Mouse (Mus musculus) gastrocnemius, adult 18-20 months (tissue): ENCODE measurements around the gene Mapk11. TPM values are rescaled to one million over a fixed set of nuclear protein-coding genes. Genes with fewer than 3 reads are reported as not detected.

ENCODE experiments used
- DNase-seq: peaks from one replicate; pipeline ENCODE4 v3.0.0; 2021; ENCODE audit warnings: low spot score
- total RNA-seq, 2 experiments: library from RNA; stranded (reverse); gene quantifications; 2 replicates each; pipeline ENCODE4 v1.2.3; 2021

Gene Mapk11
- total RNA-seq, 2 experiments from 2014 or later = 0.89 to 1.9 TPM

GRCm38 (mm10) chr15:89174889-89175339, 25.5 kb upstream of the Mapk11 start:
- no peak for DNase-seq

DNA sequence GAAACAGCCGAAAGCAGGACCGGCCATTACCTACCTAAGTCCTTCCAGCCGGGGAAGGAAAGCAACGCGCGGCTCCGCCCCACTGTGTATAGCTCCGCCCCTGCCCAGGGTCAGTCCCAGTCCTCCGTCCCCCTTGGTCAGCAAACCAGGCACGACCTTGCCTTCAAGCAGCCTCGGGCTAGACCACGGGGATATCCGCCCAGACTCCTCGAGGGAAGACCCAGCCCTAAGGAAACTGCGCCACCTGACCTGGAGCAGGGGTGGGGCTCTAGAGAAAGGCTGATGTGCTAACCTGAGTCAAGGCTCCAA, 24.4 kb upstream of the Mapk11 start:
- no peak for DNase-seq

DNA sequence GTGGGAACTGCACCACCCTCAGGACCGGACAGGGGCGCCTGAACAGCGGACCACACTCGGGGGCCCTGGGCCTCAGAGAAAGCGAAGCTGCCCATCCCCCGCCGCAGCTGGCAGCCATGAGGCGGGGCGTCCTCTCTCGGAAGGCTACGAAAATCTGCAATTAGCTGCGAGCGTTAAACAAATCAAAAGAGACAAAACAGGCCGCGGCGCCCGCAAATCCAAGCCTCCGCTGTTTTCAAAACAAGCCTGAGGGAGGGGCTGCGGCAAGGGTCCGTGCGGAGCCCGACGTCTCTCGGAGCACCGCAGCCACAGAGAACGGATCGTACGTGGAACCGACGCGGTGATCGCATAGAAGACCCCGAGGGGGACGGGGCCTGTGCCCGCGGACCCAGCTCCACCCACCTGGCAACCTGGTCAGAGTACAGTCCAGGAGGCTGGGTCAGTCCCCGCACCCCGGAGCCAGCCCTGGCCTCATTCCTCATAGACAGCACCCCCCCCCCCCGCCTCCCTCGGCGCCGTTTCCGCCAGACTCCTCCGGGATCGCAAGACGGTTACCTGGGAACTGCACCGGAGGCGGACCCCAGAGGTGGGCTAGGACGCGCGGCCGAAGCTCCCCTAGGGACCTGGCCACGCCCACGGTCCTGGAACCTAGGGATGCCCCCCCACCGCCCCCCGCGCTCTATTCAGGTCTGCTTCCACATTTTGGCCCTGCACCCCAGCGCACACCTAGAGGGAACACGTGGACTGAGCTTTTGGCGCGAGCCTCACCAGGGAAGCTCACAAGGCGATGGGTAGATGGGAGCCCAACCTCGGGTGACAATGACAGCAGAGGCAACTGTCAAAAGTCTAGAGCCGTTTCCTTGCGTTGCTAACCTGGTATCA, 23.8 kb upstream of the Mapk11 start:
- DNase-seq = no peak

- no peak for DNase-seq
Measured at GRCm38 (mm10) chr15:89172276-89172935, 23.0 kb upstream of the Mapk11 start.

GRCm38 (mm10) chr15:89171526-89172051, 22.2 kb upstream of the Mapk11 start:
- no peak for DNase-seq

GRCm38 (mm10) chr15:89170102-89170501, 20.7 kb upstream of the Mapk11 start:
- DNase-seq = no peak

GRCm38 (mm10) chr15:89169431-89169830, 20.0 kb upstream of the Mapk11 start:
- peak; percentile 81 for DNase-seq

DNA sequence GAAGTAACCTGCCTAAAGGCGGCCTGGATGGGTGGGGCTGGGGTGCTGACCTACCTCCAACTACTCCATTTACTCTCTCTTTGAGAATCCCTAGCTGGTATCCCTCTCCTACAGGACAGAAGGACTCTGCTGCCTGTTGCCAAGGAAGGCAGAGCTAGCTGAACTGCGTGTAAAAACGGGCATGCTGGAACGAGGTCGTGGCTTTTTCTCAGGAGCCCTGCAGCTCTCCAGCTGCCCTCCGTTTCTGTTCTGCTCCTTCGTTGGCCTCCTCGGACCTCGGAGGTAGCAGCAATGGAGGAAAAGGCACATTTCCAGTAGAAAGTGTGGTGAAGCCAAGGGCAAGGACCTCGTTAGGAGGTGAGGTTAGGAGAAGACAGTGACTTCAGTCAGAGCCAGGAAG, 19.5 kb upstream of the Mapk11 start:
- no peak for DNase-seq

DNA sequence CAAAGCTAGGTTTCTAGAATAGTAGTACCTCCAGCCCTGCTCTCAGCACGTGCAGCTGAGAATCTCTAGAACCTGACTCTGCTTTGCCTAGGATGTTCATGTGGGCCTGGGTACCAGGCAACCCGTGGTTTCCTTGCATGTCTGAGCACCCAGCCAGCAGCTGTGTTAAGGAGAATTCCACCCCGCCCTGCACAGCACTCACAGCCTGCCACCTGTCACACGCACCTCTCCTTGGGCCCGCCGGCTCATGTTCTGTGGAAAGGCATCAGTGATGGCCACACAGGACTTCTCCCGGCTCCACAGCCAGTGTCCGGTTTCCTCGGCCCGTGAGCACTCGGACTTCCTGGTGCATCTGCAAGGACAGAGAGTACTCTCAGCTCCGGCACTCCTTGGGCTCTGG, 16.1 kb upstream of the Mapk11 start:
- DNase-seq = no peak

- no peak for DNase-seq
Measured at GRCm38 (mm10) chr15:89161397-89161796, 12.0 kb upstream of the Mapk11 start.

GRCm38 (mm10) chr15:89158516-89158915, 9.1 kb upstream of the Mapk11 start:
- no peak for DNase-seq

DNA sequence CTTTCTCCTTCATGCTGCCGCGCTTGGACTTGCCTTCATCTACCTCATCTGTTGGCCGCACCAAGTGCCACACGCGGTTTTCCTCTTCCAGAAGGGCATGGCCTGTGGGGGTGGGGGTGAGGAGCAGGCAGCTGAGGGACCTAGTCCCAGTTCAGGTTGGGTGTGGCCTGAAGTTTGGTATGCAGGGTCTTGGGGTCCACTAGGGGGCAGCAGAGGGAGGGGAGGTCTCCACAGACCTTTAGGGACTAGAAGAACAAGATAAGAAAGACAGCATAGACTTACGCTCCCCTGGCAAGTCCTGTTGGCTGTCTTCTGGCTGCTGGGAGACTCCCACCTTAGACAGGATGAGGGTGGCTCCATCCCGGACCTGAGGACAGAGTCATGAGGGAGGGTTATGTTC, 8.5 kb upstream of the Mapk11 start:
- DNase-seq = peak; percentile 81

- no peak for DNase-seq
Measured at GRCm38 (mm10) chr15:89152312-89152711, 2.9 kb upstream of the Mapk11 start.

DNA sequence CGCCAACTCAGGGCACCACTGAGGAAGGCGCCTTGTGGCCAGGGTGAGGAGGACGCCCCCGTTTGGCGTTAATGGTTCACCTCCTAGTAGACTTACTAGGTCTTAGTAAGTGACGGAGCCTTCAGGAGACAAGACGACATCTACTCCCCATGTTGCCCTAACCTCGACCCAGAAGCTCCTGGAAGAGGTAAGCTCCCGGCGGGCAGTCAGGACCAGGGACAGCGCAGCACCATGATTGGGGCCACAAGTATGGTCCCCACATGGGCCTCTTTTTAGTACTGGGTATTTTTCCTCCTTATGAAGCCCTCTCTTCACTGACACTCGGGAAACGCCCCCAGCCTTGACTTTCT, 588 bp upstream of the Mapk11 start:
- DNase-seq = no peak

GRCm38 (mm10) chr15:89148496-89149270, 745 bp downstream of the Mapk11 start:
- DNase-seq = no peak

DNA sequence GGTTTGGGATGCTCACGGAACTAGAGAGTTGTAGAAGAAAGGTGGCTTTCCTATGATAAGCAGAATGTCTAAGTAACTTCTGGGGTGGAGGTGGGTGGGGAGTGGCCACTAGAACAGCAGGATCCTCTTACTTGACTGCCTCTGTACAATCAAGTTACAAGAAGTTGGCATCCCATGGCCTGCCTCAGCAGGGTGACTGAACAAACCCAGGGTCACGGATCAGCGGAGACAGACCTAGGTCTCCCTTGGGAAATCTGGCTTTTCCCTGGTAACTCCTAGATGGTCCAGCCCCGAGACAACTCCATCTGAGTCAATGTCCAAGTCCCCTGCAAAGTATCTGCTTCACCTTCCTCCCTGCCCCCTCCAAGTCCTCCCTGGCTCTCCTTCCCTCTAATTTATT, 1.5 kb downstream of the Mapk11 start:
- DNase-seq = no peak

GRCm38 (mm10) chr15:89147456-89147855, 2.0 kb downstream of the Mapk11 start:
- no peak for DNase-seq

DNA sequence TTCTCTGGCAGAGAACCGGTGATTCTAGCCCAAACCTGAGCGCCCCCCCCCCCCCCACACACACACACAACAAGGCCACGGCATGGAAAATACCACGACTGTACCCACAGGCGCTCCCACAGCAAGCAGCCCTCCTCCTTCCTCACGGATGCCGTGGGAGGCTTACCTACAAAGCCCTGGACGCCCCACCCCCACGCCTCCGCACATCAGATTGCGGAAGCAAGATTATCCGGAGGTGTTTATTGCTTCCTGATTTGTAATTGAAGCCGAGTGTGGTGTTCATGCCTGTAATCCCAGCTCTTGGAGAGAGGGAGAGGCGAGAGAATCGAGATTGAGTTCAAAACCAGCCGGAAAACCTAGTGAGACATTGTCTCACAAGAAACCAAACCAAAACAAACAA, 2.4 kb downstream of the Mapk11 start:
- DNase-seq = no peak

DNA sequence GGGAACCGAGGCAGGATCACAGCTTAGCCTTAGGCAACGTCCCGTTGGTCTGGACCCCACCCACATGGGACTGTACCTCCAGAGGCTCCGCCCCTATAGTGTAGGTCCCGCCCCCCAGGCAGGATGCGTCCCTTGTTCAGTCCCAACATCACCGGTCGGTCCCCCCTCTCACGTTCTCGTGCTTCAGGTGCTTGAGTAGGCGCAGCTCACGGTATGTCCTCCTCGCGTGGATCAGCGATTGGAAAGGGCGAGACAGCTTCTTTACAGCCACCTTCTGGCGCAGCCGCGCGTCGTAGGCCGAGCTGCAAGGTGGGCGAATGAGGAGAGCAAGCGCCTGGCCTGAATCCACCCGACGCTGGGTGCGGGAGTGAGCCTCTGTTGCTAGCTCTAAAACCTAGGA, 2.9 kb downstream of the Mapk11 start:
- no peak for DNase-seq

GRCm38 (mm10) chr15:89145813-89146350, 3.5 kb downstream of the Mapk11 start:
- DNase-seq = no peak

- DNase-seq = no peak
Measured at GRCm38 (mm10) chr15:89144965-89145364, 4.5 kb downstream of the Mapk11 start.

DNA sequence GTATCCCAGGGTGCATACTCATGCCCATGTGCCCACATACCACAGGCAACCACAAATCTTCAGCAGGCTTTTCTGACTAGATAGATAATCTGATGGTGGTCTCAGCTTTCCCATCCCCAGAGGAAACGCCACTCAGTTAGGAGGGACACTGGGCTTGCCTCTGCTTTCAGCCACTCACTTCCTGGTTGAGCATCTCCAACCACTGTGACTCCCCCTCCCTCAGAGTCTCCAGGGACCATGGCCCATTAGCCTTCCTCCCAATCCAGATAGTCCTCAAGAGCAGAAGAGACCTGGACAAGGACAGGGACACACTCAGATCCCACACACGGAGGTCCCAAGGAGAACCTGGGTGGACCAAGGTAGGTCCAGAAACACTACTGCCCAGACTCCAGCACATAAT, 6.3 kb downstream of the Mapk11 start:
- no peak for DNase-seq
